Mouse (Mus musculus): ENCODE results near the gene Cdk5rap2.

- TF ChIP-seq CTCF (IDR thresholded peaks at IDR 0.05) (no peak), EP300 (IDR thresholded peaks at IDR 0.05; ENCODE audit: insufficient read depth, low read depth, low read length) (no peak)
Observed at GRCm38 (mm10) chr4:70260419-70260807, 149.8 kb downstream of the Cdk5rap2 start.

All from heart, adult 2 months (tissue).